Mouse (Mus musculus): ENCODE data around the gene Otulin.

- TF ChIP-seq POLR2A (IDR thresholded peaks at IDR 0.05; ENCODE audit: borderline replicate concordance, extremely low read depth, insufficient read depth, insufficient read length, poor library complexity, severe bottlenecking) (no peak), CTCF (IDR thresholded peaks at IDR 0.05; ENCODE audit: borderline replicate concordance, extremely low read depth, insufficient read depth, insufficient read length) (no peak)
Measured at GRCm38 (mm10) chr15:27661696-27662095, 31.2 kb upstream of the Otulin start.
